In the genomic region with DNA sequence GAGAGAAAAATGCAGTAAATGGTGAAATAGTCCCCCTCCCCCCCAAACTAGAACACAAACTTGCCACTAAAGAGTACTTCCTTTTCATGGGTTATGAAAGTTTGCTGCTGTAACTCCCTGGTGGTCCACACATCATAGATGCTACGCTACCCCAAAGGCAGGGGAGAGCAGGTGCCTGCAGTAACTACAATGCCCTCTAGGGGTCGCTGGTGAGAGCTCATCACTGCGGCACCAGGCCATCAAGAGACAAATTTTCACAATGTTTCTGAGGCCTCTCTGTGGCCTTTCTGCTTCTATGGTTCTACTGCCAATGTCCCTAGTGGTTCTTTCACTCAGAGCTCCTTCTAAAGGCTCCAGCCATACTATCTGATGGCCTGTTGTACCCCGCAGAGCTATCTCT, we compare ENCODE assay signal across 9 mouse cellular contexts. TPM values are rescaled to one million over a fixed set of nuclear protein-coding genes. Genes with fewer than 3 reads are reported as not detected.
DNase-seq lines count a peak whose midpoint lies in the region; ATAC-seq and TF ChIP-seq lines count a peak whose summit lies in the region.
"Had no signal": no experiment of that assay in that cellular context is flagged by ENCODE, and none has a peak within 500 bp of the region (broad histone marks: within the 10 kb centered on the region; RNA-seq: fewer than 3 reads in every experiment).

No protein-coding gene starts in this region.

- H3K4me1 ChIP-seq in midbrain, embryonic 10.5 days: peaks cover 48% of the 10 kb centered on the region
- peaks cover 48% of the 10 kb centered on the region for H3K4me1 ChIP-seq in midbrain, embryonic 13.5 days (replicated peaks)
- no peaks in the 10 kb centered on the region for H3K4me1 ChIP-seq in small intestine, adult 2 months (ENCODE audit: control insufficient read depth, insufficient read depth, insufficient read length, low read length)

- H3K9me3 ChIP-seq in midbrain, embryonic 10.5 days (replicated peaks): no peaks in the 10 kb centered on the region
- no peaks in the 10 kb centered on the region for H3K9me3 ChIP-seq in midbrain, embryonic 13.5 days
- H3K9me3 ChIP-seq: neural tube, embryonic 12.5 days had no signal

- peak; percentile 74 for TF ChIP-seq CTCF in gastrocnemius, adult 2 months (IDR thresholded peaks at IDR 0.05)
- peak; percentile 79; the same call in 1 of the 2 replicates for TF ChIP-seq CTCF in small intestine, adult 2 months (IDR thresholded peaks at IDR 0.05; ENCODE audit: extremely low read depth, insufficient read length, insufficient replicate concordance, low read depth, low read length)

- no peak for ATAC-seq in midbrain, embryonic 13.5 days
- ATAC-seq in erythroid progenitor cell, adult 5-6 weeks (replicated peaks; ENCODE audit: low FRiP score, poor library complexity, severe bottlenecking): 0 out of 2 replicates have a peak, but pooled peaks have one; percentile 36

- H3K36me3 ChIP-seq in midbrain, embryonic 10.5 days: no peaks in the 10 kb centered on the region
- no peaks in the 10 kb centered on the region for H3K36me3 ChIP-seq in midbrain, embryonic 13.5 days
- H3K36me3 ChIP-seq in small intestine, adult 2 months (ENCODE audit: control insufficient read depth, insufficient read depth, low read length): peaks cover 3% of the 10 kb centered on the region; the same call in 1 of the 2 replicates
- H3K36me3 ChIP-seq: neural tube, embryonic 12.5 days had no signal

- H3K27me3 ChIP-seq in midbrain, embryonic 10.5 days (ENCODE audit: low read depth, poor library complexity, severe bottlenecking): peaks cover 37% of the 10 kb centered on the region
- H3K27me3 ChIP-seq in midbrain, embryonic 13.5 days: peaks cover 24% of the 10 kb centered on the region
- H3K27me3 ChIP-seq in small intestine, adult 2 months (ENCODE audit: control insufficient read depth, insufficient read depth, low read length): no peaks in the 10 kb centered on the region

- no peak overlapping the region for H3K4me2 ChIP-seq in midbrain, embryonic 13.5 days (replicated peaks)
- H3K4me2 ChIP-seq: neural tube, embryonic 12.5 days had no signal

- H3K4me3 ChIP-seq in gastrocnemius, adult 2 months: no peak overlapping the region
- H3K4me3 ChIP-seq in midbrain, embryonic 10.5 days: no peak overlapping the region
- H3K4me3 ChIP-seq in midbrain, embryonic 13.5 days (replicated peaks): no peak overlapping the region
- H3K4me3 ChIP-seq in small intestine, adult 2 months (ENCODE audit: low read depth, low read length): no peak overlapping the region
- H3K4me3 ChIP-seq: neural tube, embryonic 12.5 days had no signal

- intact Hi-C loops in gastrocnemius, adult 2 months (cut with DNase I): loop anchor here (5.0 to 10.0 kb wide), 3 partner anchors 84 to 239 kb away; no protein-coding TSS in a partner anchor

- TF ChIP-seq POLR2A in small intestine, adult 2 months (IDR thresholded peaks at IDR 0.05; ENCODE audit: low read depth, low read length): no peak

- peak; percentile 38 for DNase-seq in gastrocnemius, adult 2 months
- DNase-seq in gastrocnemius, postnatal 25 days: no peak
- peak; percentile 70 for DNase-seq in midbrain, embryonic 10.5 days (ENCODE audit: low spot score)
- DNase-seq in adipocyte (ENCODE audit: low spot score): peak; percentile 10
- DNase-seq in urinary bladder, adult 2 months (ENCODE audit: low spot score): no peak

- H3K27ac ChIP-seq in gastrocnemius, adult 2 months: no peak overlapping the region
- no peak overlapping the region for H3K27ac ChIP-seq in midbrain, embryonic 10.5 days (replicated peaks)
- no peak overlapping the region for H3K27ac ChIP-seq in midbrain, embryonic 13.5 days
- H3K27ac ChIP-seq in small intestine, adult 2 months (ENCODE audit: insufficient read depth, low read depth, low read length): no peak overlapping the region
- H3K27ac ChIP-seq: neural tube, embryonic 12.5 days had no signal

- 30% methylated on average over 4 of the region's 4 CpGs for WGBS in midbrain, embryonic 10.5 days
- WGBS in midbrain, embryonic 13.5 days: 22% methylated on average over 4 of the region's 4 CpGs
- WGBS in small intestine, adult 2 months: 46% methylated on average over 4 of the region's 4 CpGs

- H3K9ac ChIP-seq in midbrain, embryonic 13.5 days (replicated peaks): no peak overlapping the region
- H3K9ac ChIP-seq: neural tube, embryonic 12.5 days had no signal

RNA-seq across cellular contexts. Expression of a gene that starts 38.6 kb away (rescaled TPM):
- under 1 TPM in 1 of 2 experiments, not detected in 1; 0.25 TPM for total RNA-seq in gastrocnemius, adult 2 months (2021)
- total RNA-seq in gastrocnemius, postnatal 25 days (2021): under 1 TPM in 1 of 2 experiments, not detected in 1; 0.83 TPM
- polyA plus RNA-seq in midbrain, embryonic 10.5 days (2016; fragmentation: Nextera tagmentation; extraction: Ambion mirVana): 1.5 and 1.7 TPM in 2 replicates
- polyA plus RNA-seq in midbrain, embryonic 13.5 days (2015; fragmentation: Nextera tagmentation; extraction: Ambion mirVana): 0.61 and 0.67 TPM in 2 replicates
- total RNA-seq in erythroid progenitor cell, adult 5-6 weeks (2015; ENCODE audit: low replicate concordance): not detected in 2 replicates
- total RNA-seq in erythroid progenitor cell, adult 5-6 weeks (2017; ENCODE audit: low replicate concordance): not detected in 2 replicates
- 4.2 and 6.3 TPM in 2 replicates for polyA plus RNA-seq in small intestine, adult 2 months (2012; rRNA removed)
- polyA plus RNA-seq in urinary bladder, adult 2 months (2012; rRNA removed): 5.0 and 5.7 TPM in 2 replicates

Comparison
In these comparisons a context has a peak if more than half of its experiments do, and no peak if none do; other contexts are left out.
1. DNase-seq: peak in gastrocnemius, adult 2 months (single experiment), midbrain, embryonic 10.5 days (single experiment) and adipocyte (single experiment); none in gastrocnemius, postnatal 25 days (single experiment) and urinary bladder, adult 2 months (single experiment).